Mouse (Mus musculus) ovary, postnatal 36 days (tissue): Measurements from ENCODE around the gene Scarb1.

ENCODE experiments used
- DNase-seq: peaks from one replicate; pipeline ENCODE4 v3.0.0; 2022; ENCODE audit warnings: low spot score, mixed read lengths

Scarb1 gene

DNA sequence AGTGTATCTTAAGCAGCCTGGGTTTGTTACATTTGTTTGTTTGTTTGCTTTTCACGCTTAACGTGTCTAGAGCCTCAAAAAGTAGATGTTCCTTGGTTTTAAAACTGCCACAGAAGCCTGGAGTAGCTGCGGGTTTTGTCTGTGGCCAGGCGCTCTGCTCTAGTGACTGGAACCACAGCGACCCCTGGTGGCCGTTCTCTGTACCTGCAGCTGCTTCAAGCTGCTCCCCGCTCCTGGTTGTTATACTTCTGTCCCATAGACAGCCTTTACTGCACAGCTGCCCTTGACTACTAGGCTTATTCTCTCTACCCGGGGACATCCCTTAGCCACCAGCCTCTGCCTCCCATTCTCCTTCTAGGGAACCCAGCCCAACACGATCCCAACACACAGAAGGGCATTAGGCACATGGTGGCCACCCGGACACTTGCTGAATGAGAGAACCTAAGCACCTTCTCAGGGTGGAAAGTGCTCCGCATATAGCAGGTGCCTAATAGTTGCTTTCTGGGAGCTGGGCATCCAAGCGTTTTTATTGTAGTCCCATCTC lies 70.2 kb downstream of the Scarb1 start:
- DNase-seq = peak; percentile 66

DNA sequence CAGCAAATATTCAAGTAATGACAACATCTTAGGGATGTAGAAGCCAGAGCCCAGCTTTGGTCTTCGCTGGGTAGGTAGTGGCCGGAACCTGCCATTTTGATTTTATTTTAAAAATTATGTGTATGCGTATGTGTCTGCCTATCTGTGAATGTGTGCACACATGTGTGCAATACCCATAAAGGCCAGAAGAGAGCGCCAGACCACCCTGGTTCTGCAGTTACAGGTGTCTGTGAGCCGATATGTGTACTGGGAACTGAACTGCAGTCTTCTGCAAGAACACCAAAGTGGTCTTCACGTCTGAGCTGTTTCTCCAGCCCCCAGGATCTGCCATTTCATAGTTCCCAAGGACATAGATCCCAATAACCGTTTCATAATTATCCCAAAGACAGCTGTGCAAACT lies 71.1 kb downstream of the Scarb1 start:
- DNase-seq = no peak

DNA sequence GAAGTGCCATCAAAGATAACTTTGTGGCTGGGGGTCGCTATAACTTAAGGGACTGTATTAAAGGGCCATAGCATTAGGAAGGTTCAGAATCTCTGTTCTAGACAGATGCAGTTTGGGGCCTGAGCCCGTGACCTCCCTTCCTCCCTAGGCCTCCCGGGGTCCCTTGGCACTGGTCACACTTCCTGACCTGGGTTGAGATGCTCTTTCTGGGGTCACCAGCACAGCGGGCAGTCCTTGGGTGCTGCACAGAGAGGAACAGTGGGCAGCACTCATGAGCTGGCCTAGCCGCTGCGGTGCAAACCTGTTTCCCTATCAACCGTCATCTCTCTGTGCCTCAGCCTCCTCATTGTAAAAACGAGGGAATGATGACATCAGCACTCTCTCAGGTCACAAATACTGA lies 71.5 kb downstream of the Scarb1 start:
- DNase-seq = no peak

DNA sequence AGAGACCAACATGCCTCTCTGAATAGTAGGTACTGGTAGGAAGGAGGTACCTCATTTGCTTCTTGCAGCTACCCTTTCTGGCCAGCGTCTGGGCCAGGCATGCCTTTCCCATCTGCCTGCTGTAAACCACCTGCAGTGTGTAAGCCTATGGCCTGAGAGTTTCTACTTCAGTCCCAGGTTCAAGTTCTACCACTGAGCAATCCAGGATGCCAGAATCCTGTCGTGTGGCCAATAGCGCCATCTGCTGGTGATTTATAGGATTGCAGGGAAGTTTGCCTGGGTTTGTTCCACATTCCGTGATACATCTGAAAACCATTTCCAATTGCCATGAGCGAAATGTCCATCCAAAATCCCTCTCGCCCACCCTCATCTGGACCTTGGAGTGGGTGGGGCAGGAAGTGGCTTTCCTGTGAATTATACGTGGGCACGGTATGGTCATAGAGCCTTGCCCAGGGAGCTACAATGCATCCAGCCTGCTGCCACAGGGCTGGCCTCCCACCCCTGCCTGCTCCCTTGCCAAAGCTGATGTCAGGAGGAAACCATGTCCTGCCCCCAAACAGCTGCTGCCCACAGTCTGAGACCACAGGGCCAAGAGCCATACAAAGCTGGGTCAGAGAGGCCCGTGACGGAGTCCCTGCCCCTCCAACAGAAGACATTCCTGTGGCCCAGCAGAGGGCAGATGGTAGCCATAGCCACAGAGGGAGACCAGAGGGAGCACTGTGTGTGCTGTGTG lies 72.7 kb downstream of the Scarb1 start:
- peak; percentile 67 for DNase-seq

DNA sequence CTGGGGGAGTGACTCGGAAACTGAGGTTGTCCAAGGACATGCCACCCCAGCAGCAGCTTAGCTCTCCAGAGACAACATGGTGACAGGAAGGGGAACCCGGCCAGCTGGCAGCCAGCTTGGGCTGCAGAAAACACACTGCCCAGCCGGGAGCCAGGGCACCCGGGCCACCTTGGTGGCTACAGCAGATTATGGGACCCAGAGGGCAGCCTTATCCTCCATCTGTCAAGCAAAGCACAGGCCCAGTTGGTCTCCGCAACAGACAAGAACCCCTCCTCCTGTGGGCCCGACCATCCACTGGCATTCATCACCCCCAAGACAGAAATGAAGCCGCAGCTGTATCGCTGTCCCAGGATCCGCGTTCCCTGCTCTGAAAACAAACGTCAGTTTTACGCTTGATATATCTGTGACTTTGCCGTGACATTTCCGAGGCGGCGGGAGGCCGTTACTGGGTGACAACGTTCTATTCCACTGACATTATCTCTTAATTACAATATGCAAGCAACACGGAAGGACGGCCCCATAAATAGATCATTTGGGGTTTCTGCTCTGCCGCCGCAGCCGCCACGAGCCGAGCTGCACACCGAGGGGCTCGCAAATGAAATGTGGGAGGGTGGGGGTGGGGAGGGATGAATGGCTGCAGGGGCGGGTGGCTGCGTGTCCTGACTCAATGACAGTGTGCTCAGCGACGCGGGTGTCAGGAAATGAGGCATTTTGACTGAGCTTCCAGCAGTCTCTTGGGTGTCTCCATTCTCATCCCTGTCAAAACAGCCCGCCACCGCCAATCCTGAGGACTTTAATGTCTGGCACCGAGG lies 73.5 kb downstream of the Scarb1 start:
- DNase-seq = peak; percentile 46

DNA sequence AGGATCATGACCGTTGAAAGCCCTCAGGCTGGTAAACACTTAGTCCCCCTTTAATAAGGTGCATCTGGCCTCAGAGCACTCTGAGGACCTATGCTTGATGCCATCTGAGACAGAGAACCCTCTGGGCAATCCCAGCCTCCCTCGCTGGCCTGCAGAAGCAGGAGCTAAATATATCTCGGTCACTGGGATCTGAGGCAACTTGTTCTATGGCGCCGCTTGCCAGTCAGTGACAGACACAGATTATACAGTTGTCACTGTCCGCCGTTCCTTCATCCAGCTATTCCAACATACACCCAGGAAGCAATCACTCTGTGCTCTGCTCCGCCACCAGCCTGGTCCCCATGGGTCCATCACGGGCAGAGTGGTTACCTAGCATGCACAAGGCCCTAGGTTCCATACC lies 74.8 kb downstream of the Scarb1 start:
- DNase-seq = no peak

DNA sequence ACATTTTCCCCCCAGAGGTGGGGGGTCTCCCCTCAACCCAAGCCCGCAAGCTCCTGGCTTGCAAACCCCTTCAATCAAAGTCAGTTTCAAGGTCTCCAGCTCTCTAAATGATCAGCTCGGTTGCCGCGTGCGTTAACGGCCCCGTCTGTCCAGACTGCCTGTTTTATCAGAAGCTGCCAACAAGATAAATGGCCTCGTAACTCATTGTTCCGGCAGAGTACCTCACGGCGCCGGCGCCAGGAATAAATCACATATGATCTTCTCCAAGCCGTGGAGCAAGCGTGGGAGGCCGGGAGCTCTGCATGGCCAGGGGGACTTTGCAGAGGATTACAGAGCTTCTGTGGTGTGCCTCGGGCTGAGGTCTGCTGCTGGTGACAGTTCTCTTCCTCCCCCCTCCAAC lies 76.2 kb downstream of the Scarb1 start:
- DNase-seq = peak; percentile 39

DNA sequence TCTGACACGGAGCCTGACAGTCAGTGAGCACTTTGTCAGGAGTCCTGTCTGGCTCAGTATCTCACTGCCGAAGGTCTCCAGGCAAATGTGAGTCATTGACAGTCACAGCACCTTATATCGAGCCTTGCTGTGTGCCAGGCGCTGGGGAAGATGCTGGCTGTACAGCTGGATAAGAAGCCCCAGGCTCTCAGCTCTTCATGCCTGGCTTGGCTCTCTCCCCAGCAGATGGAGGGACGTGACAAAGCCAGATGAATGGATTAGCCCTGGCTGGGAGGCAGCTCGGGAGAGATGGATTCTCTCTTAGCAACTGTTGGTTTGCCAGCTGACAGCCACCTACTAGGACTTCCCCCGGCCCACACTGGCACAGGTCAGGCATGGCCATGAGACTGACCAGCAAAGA lies 78.3 kb downstream of the Scarb1 start:
- no peak for DNase-seq

DNA sequence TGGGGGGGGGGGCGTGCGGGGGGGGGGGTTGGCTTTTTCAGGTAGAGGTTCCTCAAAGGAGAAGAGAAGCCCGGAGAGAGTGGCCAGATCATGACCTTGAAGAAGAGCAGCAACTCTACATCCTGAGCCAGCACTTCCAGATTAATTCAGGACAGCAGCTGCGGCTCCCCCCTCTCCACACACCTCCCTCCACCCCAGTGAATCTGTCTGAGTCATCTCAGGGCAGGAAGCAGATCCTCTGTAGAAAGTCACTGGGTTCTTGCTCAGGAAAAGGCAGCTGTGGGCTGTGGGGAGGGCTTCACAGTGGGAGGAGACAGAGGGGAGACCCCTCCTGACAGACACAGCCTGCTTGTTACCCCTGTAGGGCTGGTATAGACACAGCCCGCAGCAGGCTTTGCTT lies 87.0 kb downstream of the Scarb1 start:
- no peak for DNase-seq

DNA sequence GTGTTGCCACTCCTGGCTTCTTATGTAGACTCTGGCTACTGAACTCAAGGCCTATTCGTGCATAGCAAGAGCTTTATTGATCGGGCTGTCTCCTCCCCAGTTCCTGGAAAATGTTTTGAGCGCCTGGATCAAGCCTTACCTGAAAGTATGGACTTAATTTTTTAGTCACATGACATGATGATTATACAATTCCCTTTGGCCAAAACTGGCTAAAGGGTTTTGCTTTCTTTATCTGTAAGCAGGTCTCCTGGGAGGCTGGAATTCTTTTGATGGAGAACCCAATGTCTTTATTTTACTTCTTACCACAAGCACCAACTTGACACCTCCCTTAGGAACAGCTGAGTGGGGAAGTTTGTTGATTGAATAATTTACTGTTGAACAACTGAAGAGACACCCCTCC lies 87.4 kb downstream of the Scarb1 start:
- DNase-seq = no peak

DNA sequence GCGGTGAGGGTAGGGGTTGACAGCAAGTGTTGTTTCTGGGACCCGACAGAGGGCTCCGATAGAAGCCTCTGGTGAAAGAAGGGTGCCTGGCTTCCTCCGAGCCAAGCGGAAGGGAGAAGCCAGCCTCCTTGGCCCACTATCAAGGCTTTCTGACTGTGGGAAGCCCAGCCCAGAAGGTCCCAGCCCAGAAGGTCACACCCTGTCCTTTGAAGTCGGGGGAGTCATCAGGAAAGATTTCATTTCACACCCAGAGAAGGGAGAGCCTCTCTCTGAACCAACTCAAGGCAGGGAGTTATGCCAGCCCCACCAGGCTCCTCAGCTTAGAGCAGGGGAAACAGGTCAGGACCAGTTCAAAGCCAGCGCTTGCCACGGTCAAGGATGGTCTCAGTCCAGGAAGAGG lies 88.2 kb downstream of the Scarb1 start:
- peak; percentile 70 for DNase-seq

DNA sequence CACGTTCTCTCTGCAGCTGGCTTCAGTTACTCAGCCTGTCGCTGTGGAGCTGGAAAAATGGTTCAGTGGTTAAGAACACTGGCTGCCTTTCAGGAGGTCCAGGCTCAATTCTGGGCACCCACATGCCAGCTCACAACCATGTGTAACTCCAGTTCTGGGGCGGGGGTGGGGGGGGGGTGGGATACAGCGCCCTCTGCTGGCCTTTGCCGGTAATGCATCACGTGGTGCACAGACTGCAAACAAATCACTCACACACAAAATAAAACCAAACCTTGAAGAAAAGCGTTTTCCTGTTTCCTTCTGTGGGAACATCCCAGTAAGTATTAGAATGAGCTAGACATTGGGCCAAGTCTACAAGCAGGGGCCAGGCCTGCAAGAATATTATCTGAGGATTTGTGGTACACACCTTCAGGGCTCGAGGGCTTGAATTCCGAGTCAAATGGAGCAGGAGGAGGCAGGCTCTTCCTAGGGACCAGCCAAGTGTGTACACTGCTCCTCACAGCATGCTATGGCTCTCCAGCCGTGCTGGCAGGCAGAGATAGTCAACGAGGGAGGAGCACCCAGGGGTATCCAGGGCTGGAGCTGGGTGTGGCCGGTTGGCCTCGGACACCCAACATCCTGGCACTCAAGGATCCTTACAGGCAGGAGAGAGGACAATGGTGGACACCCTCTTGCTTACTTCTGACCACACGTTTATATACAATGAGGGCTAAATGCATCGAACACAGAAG lies 88.8 kb downstream of the Scarb1 start:
- DNase-seq = peak; percentile 32

DNA sequence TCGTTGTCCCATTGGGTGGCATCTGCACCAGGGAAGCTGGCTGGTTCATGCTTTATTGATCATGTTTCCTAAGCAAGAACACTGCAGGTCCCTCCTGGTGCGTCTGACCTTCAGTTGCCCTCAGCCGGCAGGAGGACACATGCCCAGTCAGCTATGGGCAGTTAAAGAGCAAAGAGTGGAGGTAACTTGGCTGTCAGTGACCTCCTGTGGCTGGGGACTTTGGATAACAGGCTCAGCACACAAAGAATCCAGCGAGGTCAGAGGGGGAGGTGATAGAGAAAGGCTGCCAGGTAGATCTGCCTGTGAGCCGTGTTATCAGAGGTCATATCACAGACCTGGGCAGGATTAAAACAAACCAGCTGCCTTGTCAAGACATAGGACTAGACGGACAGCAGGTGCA lies 91.7 kb downstream of the Scarb1 start:
- DNase-seq = no peak

DNA sequence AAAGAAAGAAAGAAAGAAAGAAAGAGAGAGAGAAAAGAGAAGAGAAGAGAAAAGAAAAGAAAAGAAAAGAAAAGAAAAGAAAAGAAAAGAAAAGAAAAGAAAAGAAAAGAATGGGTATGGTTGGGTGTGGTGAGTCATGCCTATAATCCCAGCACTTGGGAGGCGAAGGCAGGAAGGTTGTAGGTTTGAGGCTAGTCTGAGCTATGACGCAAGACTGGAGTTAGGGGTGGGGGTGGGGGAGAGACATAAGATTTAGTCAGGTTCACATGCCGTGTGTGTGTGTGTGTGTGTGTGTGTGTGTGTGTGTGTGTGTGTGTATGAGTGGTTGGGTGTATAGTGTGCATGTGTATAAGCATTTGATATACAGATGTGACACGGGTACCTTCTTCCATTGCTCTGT lies 94.2 kb downstream of the Scarb1 start:
- no peak for DNase-seq

DNA sequence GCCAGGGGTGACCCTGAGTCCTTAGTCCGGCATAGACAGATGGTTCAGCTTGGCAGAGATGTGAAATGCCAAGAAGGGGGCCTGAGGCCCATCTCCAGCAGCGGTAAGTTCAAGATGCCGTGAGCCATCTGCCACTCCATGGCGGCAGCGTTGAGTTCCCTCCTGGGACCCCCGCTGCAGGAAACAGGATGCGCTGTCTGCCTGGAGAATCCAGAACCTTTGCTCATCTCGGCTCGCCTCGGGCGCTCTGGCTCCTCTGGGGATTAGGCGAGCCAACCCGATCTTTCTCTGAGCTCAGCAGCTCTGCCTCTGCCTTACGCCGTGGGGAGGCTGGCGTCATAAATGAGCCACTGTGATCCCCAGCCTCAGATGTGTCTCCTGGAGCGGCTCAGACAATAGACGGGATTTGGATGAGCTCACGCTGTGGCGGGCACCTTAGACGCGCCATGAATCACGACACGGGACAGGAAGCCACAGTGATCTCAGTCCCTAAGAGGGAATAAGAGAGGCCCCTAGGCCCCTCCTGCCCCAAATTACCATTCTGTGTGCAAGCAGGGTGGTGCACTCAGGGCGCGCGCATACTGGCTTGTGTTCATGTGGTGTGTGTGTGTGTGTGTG lies 95.3 kb downstream of the Scarb1 start:
- peak; percentile 40 for DNase-seq

DNA sequence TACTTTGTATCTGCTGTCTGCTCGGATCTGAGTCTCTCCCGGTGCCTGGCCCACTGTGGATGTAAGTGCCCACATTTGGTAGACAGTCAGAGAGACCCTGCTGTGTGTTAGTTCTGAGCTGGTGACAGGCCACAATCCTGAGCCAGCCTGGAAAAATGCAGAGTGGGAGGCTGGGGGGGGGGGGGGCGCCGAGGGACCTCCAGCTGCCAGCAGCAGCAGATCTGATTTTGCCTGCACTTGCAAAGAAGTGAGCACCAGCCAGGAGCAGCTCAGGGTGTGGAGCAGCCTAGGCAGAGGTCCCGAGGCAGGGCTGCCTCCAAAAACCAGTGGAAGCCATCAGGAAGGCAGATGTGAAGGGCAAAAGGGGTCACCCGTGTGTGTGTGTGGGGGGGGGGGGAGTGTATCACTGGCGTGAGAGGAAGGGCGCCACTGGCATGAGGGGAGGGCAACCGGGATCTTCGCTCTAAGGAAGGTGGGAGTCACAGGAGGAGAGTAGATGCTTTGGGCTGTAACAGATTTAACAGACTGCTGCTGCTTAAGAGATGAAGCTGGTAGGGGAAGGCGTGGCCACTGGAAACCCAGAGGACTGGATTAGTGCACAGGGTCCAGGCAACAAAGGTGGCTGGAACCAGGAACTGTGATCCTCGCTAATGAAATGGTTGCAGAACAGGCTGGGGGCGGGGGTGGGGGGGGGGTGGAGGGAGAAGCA lies 95.9 kb downstream of the Scarb1 start:
- DNase-seq = no peak

DNA sequence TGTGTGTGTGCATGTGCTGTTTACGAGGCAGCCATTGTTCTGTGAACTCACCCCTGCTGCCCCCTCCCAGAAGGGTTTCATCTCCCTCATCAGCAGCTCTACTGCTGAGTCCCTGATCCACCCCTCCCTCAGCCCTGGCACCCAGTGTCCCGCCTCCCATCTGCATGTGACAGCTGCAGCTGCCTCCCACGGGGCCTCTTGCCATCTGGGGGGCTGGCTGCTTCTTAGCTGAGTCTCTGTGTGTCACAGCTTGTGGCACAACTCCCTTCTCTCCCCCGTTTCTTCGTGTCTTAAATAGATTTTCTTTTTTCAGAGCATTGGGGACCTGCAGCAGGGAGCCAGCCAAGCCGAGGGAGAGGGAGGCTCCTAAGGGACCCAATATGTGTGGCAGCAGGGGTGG lies 97.0 kb downstream of the Scarb1 start:
- no peak for DNase-seq

DNA sequence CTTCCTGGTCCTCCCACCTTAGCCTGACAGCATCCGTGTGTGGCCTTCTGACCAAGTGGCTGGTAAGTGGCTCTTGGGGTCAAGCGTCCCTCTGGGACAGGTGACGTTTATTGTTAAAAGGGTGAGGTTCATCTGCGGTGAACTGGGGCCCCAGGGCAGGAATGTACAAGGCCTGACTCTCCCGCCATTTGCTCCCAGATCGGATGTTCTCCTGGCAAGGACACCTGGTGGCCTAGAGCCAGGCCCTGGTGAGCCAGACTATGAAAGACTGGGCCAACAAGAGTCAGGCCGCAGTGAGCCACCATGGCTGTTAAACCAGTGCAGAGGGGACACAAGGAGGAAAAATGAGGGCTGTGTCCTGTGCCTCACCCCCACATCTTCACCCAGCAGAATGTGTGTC lies 98.8 kb downstream of the Scarb1 start:
- no peak for DNase-seq

DNA sequence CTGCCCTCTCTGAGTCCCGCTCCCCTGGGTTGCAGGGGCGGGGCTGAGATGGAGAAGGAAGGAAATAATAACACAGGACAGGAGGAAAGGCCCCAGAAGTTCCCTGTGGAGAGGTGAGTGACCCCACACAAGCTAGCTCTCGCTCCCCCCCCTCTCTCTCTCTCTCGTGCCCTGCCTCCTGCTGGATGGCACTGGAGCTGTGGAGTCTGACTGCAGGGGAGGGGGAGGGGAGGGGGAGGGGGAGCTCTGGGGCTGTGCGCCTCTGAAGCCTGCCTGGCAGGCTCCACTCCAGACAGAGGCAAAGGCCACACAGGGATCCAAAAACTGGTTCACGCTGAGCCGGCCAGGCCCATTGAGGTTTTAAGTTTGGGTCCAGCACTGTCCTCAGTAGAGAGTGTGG lies 99.3 kb downstream of the Scarb1 start:
- DNase-seq = no peak

DNA sequence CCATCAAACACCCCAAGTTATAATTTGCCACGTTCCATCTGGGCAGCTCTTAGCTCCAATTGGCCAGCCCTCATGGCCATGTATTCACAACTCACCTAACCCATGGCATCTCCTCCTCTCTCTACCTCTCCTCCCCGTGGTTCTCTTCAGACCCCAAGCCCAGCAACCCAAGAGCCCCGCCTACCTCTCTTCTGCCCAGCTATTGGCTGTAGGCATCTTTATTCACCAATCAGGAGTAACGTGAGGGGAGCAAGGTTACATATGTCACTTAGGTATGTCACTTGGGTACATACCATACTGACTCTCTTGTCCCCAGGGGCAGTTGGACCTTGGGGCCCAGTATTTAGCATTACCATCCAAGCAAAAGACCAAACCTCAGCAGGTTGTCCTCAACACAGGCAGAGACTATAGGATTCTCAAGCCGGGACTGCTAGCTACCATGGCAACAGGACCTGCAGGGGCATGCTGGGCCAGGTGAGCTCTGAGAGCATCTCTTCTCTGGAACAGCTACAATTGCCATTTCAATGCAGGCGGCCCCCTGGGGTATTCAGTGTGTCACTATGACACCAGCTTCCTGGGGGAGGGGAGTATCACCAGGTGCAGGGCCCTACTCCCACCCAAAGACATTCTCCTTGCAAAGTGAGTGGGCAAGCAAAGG lies 100.6 kb downstream of the Scarb1 start:
- no peak for DNase-seq

DNA sequence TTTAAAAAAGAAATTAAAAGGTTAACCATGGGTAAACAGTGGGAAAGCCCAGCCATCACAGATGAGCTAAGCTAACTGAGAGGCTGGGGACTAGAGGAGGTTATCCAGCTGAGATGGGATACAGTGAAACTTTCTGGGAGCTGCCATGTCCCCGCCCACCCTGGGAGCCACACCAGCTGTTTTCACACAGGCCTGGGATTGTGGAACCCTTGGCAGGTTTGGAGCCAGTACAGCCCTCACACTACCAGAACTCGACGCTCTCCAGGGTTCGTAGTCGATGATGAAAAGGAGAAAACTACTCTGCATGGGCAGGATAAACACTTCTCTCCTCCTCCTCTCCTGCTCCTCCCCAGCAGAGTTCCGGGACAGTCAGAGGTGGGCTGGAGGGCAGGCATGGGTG lies 105.0 kb downstream of the Scarb1 start:
- DNase-seq = no peak
